Mouse (Mus musculus): ENCODE measurements around the gene Arntl.

GRCm38 (mm10) chr7:113279246-113279645 lies 72.0 kb downstream of the Arntl start:
- no peak for TF ChIP-seq CTCF (IDR thresholded peaks at IDR 0.05)
- TF ChIP-seq EP300 (IDR thresholded peaks at IDR 0.05) = no peak
